Mouse (Mus musculus) intestine, embryonic 14.5 days (tissue): ENCODE measurements around the gene Pdlim4. TPM values are rescaled to one million over a fixed set of nuclear protein-coding genes. Genes with fewer than 3 reads are reported as not detected.
A peak's percentile ranks its signal among the peaks of the same experiment; 100 is the strongest.

Experiments
- ATAC-seq: fragments of 200-750 bp; cut with Nextera tagmentation; replicated peaks from 2 replicates; pipeline ENCODE4 v1.8.0; 2017; ENCODE audit warnings: low read depth, moderate number of reproducible peaks, moderate TSS enrichment, moderate library complexity; ENCODE audit not compliant: low FRiP score, low TSS enrichment
- DNase-seq: peaks from one replicate; pipeline ENCODE4 v3.0.0-alpha.2; 2018; ENCODE audit warnings: low spot score
- H3K27ac ChIP-seq: fragments of 300-500 bp; sonication (generic); 2 replicates; pipeline ENCODE4 v1.5.1; 2014; ENCODE audit warnings: low read depth, mild to moderate bottlenecking, control low read depth
- H3K27me3 ChIP-seq: fragments of 300-500 bp; sonication (generic); replicated peaks from 2 replicates; pipeline ENCODE4 v1.6.1; 2014; ENCODE audit warnings: low read length, control low read depth; ENCODE audit not compliant: control insufficient read depth, insufficient read depth
- H3K36me3 ChIP-seq: fragments of 300-500 bp; sonication (generic); 2 replicates; pipeline ENCODE4 v1.6.1; 2014; ENCODE audit warnings: low read length, control low read depth; ENCODE audit not compliant: control insufficient read depth, insufficient read depth
- H3K4me1 ChIP-seq: fragments of 300-500 bp; sonication (generic); replicated peaks from 2 replicates; pipeline ENCODE4 v1.6.1; 2014; ENCODE audit warnings: low read length, control low read depth, mixed read lengths; ENCODE audit not compliant: control insufficient read depth, insufficient read depth
- H3K4me2 ChIP-seq: fragments of 300-500 bp; sonication (generic); 2 replicates; pipeline ENCODE4 v1.6.1; 2014; ENCODE audit warnings: low read length
- H3K4me3 ChIP-seq: fragments of 300-500 bp; sonication (generic); 2 replicates; pipeline ENCODE4 v1.5.1; 2014; ENCODE audit warnings: low read depth, low read length, control low read depth, mixed read lengths
- H3K9ac ChIP-seq: fragments of 300-500 bp; sonication (generic); 2 replicates; pipeline ENCODE4 v1.6.1; 2014; ENCODE audit warnings: mild to moderate bottlenecking, low read length
- H3K9me3 ChIP-seq: fragments of 300-500 bp; sonication (generic); 2 replicates; pipeline ENCODE4 v1.6.1; 2016; ENCODE audit warnings: low read length, control low read depth; ENCODE audit not compliant: control insufficient read depth
- WGBS: fragments of 180-500 bp; shearing (Covaris S2); extraction: QIAGEN DNeasy Blood & Tissue Kit; methylation state at CpG from one replicate; pipeline ENCODE4 v1.1.7; 2014; 5-methylcytosine and 5-hydroxymethylcytosine counted together
- polyA plus RNA-seq: library from polyadenylated mRNA; unstranded; fragments of >200 nt; fragmentation: Nextera tagmentation; extraction: Ambion mirVana; gene quantifications from 2 replicates; pipeline ENCODE4 v1.2.1, GENCODE M21; 2014

Pdlim4 gene
- polyA plus RNA-seq, 1 experiment from 2014 or later, result 48.2 TPM

- H3K27ac ChIP-seq, result no peak overlapping the region
- DNase-seq (no peak), ATAC-seq (0 out of 2 replicates have a peak, but pooled peaks have one; percentile 41)
- WGBS, result 79% methylated on average over 7 of the region's 7 CpGs
- no peaks in the 10 kb centered on the region for H3K27me3 ChIP-seq
- H3K36me3 ChIP-seq, result no peaks in the 10 kb centered on the region
- H3K4me3 ChIP-seq, result no peak overlapping the region
- H3K4me2 ChIP-seq, result no peak overlapping the region
- H3K4me1 ChIP-seq, result 0 out of 2 replicates have a peak, but pooled peaks cover 3% of the 10 kb centered on the region
- no peak overlapping the region for H3K9ac ChIP-seq
- no peaks in the 10 kb centered on the region for H3K9me3 ChIP-seq
Measured at GRCm38 (mm10) chr11:54088253-54088946, 19.6 kb upstream of the Pdlim4 start.

- H3K27me3 ChIP-seq, result no peaks in the 10 kb centered on the region
- no peak overlapping the region for H3K9ac ChIP-seq
- H3K27ac ChIP-seq, result no peak overlapping the region
- no peaks in the 10 kb centered on the region for H3K9me3 ChIP-seq
- no peak for DNase-seq
- no peak for ATAC-seq
- H3K4me3 ChIP-seq, result no peak overlapping the region
- no peak overlapping the region for H3K4me2 ChIP-seq
- no peaks in the 10 kb centered on the region for H3K4me1 ChIP-seq
- no peaks in the 10 kb centered on the region for H3K36me3 ChIP-seq
- WGBS, result 56% methylated on average over 5 of the region's 5 CpGs
Measured at GRCm38 (mm10) chr11:54085816-54086215, 17.0 kb upstream of the Pdlim4 start.

GRCm38 (mm10) chr11:54084976-54085375, 16.2 kb upstream of the Pdlim4 start:
- Histone ChIP-seq H3K27me3 (no peaks in the 10 kb centered on the region), H3K4me2 (no peak overlapping the region), H3K36me3 (no peaks in the 10 kb centered on the region), H3K9ac (no peak overlapping the region), H3K9me3 (no peaks in the 10 kb centered on the region), H3K27ac (no peak overlapping the region), H3K4me1 (no peaks in the 10 kb centered on the region), H3K4me3 (no peak overlapping the region)
- WGBS, result 86% methylated on average over 1 of the region's 1 CpGs
- DNase-seq (no peak), ATAC-seq (no peak)

- H3K4me1 ChIP-seq, result no peaks in the 10 kb centered on the region; the same call in 1 of the 2 replicates
- no peak overlapping the region for H3K4me3 ChIP-seq
- H3K9ac ChIP-seq, result no peak overlapping the region
- no peak for DNase-seq
- H3K36me3 ChIP-seq, result no peaks in the 10 kb centered on the region
- no peaks in the 10 kb centered on the region for H3K9me3 ChIP-seq
- H3K27me3 ChIP-seq, result no peaks in the 10 kb centered on the region
- H3K4me2 ChIP-seq, result no peak overlapping the region
- no peak for ATAC-seq
- H3K27ac ChIP-seq, result no peak overlapping the region
- 89% methylated on average over 5 of the region's 5 CpGs for WGBS
Measured at GRCm38 (mm10) chr11:54082725-54083124, 13.9 kb upstream of the Pdlim4 start.

- Histone ChIP-seq H3K9ac (no peak overlapping the region), H3K27ac (no peak overlapping the region), H3K36me3 (no peaks in the 10 kb centered on the region), H3K4me3 (no peak overlapping the region), H3K27me3 (no peaks in the 10 kb centered on the region), H3K4me1 (no peaks in the 10 kb centered on the region; the same call in 1 of the 2 replicates), H3K4me2 (no peak overlapping the region), H3K9me3 (no peaks in the 10 kb centered on the region)
- WGBS, result 34% methylated on average over 7 of the region's 7 CpGs
- no peak for ATAC-seq
- DNase-seq, result peak; percentile 59
Measured at GRCm38 (mm10) chr11:54080435-54080834, 11.6 kb upstream of the Pdlim4 start.

GRCm38 (mm10) chr11:54076101-54076500, 7.3 kb upstream of the Pdlim4 start:
- ATAC-seq (no peak), DNase-seq (peak; percentile 34)
- H3K36me3 ChIP-seq, result no peaks in the 10 kb centered on the region
- no peaks in the 10 kb centered on the region for H3K9me3 ChIP-seq
- H3K4me1 ChIP-seq, result no peaks in the 10 kb centered on the region; the same call in 1 of the 2 replicates
- H3K27ac ChIP-seq, result no peak overlapping the region
- H3K4me3 ChIP-seq, result no peak overlapping the region
- no peaks in the 10 kb centered on the region for H3K27me3 ChIP-seq
- no peak overlapping the region for H3K9ac ChIP-seq
- no peak overlapping the region for H3K4me2 ChIP-seq
- 90% methylated on average over 1 of the region's 1 CpGs for WGBS

- Histone ChIP-seq H3K9ac (no peak overlapping the region), H3K4me2 (no peak overlapping the region), H3K27me3 (no peaks in the 10 kb centered on the region), H3K4me1 (no peaks in the 10 kb centered on the region; the same call in 1 of the 2 replicates), H3K27ac (no peak overlapping the region), H3K4me3 (no peak overlapping the region), H3K36me3 (no peaks in the 10 kb centered on the region), H3K9me3 (no peaks in the 10 kb centered on the region)
- ATAC-seq (no peak), DNase-seq (no peak)
- WGBS, result 75% methylated on average over 6 of the region's 6 CpGs
Measured at GRCm38 (mm10) chr11:54075353-54075752, 6.5 kb upstream of the Pdlim4 start.

- Histone ChIP-seq H3K4me2 (no peak overlapping the region), H3K9ac (no peak overlapping the region), H3K36me3 (no peaks in the 10 kb centered on the region), H3K27ac (no peak overlapping the region), H3K9me3 (no peaks in the 10 kb centered on the region), H3K27me3 (no peaks in the 10 kb centered on the region), H3K4me3 (no peak overlapping the region), H3K4me1 (no peaks in the 10 kb centered on the region; the same call in 1 of the 2 replicates)
- WGBS, result 44% methylated on average over 4 of the region's 4 CpGs
- ATAC-seq (no peak; the same call in 1 of the 2 replicates), DNase-seq (no peak)
Measured at GRCm38 (mm10) chr11:54073291-54073690, 4.5 kb upstream of the Pdlim4 start.
